Mouse (Mus musculus): ENCODE results near the gene Dph2.

Dph2 gene

DNA sequence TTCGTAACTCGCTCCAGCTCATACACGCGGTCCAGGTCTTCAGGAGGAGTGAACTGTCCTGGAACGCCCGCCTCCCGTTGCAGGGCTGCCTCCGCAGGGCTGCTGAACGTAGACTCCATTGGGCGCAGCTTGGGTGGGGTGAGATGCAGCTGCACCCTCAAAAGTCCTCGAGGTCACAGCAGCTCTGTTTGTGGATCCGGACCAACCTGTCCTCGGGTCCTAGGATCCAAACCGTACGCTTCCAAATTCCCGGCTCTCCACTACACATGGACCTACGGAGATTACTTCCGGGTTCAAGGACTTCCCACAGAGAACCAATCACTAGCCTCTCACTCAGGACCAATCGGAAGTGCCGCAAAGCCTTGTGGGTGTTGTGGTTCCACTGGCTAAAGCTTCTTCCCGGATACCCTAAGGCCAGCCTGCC lies at the start of gene Dph2:
Gene Dph2, minus strand, starts transcription at position 295 of the 424 bp plus-strand sequence.
- peak; percentile 69 for DNase-seq

DNA sequence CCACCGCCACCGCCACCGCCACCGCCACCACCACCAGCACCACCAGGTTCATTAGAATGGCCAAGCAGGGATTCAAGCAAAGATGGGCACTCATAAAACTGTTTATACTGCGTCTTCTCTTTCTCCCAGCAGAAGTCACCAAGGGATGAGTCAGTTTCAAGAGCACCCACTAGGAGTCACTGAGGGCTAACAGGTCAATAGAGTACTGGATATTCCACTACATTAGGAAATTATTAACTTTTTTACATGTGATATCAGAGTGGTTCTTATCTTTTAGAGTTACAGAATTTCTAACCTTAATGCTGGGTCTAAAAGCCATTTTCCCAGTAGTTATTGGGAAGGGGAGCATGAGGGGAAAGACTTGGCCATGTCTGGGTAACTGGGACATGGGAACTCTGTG lies 45.1 kb upstream of the Dph2 start:
- no peak for DNase-seq

DNA sequence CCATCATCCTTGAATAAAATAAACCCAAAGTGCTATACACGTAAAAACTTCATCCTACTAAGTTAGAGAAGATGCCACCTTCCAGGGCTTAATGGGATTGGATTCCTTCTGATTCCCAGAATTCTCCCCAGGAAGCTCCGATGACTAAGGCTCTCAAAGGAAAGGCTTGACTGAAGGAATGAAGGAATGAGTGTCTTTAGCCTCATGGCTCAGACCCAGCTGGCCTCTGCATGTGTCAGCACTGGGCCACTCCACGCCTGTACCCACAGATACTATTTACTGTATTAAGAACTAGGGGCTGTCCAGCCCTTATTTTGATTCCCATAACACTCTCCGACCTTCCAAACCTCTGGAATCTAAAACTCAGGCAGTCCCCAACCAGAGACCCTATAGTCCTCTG lies 42.2 kb upstream of the Dph2 start:
- DNase-seq, result no peak

DNA sequence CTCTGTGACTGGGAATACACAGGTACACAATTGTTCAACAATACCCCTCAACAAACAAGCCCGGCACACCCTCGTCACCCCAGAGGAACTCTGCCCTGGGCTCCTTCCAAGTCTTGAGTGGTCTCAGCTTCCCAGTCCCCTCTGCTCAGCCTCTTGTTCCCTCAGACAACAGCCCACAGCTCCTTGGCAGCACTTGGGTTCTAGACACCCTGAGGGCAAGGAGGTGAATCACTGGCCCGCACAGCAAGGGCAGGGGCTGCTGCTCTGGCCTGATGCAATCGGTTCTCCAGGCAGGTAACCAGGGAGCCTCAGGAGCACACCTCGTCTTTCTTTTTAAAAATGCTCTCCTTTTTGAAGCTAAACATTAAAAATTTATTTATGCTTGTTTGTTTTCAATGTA lies 41.4 kb upstream of the Dph2 start:
- DNase-seq, result no peak

DNA sequence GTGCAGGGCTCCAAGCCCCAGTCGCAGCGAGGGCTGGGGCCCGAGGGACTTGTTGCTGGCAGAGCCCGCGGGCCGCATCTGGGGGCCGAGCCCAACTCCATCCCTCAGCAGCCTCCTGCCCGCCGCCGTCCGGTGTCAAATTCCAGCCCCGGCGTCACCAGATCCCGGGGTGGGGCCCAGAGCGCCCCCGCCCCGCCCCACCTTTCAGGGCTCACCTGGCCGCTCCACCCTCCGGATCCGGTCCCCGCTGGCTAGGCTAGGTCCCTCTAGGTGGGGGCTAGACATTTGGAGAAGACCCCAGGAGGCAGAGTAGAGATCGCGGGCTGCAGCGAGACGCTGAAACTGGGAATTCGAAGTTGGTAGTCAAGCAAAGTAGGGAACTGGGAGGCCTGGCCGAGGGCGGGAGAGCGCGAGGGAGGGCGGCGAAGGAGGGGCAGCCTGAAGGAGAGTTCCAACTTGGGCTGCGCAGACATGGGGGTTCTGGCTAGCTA lies 37.6 kb upstream of the Dph2 start, which contains the start of gene Artn:
Gene Artn, minus strand, starts transcription at position 373 of the 491 bp plus-strand sequence.
- DNase-seq, result peak; percentile 18

DNA sequence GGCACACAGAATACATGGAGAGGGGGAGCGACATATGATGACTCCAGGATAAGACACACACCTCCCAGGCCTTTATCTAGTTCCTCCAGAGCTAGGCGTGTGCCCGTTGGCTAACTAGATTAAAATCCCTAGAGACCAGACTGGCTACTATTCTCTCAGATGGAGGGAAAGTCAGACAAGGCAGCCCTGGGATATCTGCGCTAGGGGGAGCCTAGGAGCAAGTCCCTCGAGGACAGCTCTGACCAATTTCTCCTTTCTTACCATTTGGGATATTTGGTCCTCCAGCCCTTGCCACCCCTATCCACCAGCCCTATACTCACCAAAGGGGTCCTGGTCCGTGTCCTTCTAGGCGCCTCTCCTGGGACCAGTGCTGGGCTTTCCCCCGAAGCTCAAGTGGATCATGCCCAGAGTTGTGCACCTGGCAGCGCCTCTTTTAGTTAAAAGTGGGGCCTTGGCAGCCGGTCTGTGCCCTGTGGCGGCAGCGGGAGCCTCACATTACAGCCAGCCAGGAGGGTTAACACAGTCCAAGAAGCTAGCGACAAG lies 36.9 kb upstream of the Dph2 start:
- peak; percentile 55 for DNase-seq

DNA sequence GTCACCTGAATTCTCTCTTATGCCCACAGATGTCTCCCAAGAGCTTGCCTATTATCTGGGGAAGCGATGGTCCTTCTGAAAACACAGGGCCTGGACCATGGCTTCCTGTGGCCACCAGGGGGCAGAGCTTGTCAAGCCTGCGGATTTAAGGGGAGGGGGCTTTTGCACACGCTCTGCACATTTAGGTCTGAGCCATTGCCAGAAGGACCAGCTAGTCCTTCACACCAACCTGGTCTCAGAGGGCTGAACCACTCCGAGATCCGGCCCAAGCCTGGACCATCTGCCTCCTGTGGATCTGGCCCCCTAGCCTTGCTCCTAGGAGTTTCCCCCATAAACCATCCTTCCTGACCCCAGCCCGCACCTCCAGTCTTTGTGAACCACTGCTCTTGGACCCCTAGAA lies 36.4 kb upstream of the Dph2 start:
- peak; percentile 78 for DNase-seq

DNA sequence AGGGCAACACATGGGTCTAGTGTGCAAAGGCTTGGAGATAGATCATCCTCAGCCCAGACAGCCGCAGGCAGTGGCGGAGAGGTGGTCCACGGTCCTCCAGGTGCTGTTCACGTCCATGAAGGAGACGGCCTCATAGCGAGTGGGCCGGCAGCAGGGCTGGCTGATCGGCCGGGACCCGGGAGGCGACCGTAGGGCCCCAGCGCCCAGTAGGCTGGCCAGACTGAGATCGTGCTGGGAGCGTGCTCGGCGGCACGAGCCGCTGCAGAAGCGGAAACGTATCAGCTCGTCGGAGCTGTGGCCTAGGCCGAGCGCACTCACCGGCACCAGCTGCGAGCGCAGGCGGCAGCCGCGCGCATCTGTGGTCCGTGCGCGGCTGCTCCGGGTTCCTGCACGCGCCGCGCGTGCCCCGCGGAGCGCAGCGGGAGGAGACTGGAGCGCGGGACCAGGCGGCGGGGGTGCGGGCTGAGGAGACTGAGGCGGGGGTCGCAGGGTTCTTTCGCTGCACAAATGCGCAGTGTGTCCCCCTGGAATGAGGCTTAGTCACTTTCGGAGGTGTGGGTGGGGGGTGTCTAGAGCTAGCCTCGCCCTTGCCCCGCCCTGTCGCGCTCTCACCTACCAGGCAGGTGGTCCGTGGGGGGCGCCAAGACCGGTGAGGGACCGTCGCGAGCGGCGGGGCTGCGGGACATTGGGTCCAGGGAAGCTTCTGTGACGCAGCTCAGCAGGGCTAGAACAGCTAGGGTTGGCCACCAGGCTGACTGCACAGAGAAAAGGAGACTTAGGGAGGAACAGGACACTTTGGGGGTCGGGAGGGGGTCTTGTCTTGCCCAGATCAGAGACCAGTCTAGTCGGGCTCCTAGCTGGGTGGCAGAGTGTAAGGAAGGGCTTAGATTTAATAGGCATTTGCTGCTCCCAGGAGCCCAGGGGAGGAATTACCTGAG lies 35.0 kb upstream of the Dph2 start:
- peak; percentile 67 for DNase-seq

DNA sequence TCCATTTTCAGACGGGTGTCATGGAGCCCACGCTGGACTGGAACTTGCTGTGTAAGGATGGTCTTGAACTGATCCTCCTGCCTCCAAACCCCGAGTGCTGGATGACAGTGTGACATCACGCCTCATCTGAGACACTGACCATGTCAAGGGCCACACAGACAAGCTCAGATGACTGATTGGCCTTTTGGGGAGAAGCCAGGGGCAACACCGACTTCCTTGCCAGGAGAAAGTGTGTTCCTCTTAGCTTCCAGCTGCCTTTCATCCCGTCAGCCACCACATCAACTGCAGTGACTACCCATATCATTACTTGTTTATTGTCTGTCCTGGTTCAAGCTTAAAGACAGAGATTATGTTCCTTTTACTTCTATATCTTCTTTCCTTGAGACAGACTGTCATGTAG lies 33.1 kb upstream of the Dph2 start:
- DNase-seq, result no peak

DNA sequence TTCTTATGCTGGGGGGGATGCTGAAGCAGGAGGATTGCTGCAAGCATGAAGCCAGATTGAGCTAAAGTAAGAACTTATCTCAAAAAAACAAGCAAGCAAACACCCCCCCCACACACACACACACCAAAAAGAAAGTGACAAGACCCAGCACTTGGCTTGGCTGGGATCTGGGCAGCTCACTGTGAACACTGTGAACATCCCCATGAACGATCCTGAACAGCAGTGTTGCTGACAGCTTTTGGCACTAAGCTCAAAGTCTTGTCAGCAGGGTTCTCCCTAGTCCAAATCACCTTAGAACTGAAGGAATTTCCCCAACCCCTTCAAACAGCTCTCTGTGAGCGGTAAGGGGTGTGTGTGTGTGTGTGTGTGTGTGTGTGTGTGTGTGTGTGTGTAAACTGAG lies 31.6 kb upstream of the Dph2 start:
- DNase-seq, result no peak

DNA sequence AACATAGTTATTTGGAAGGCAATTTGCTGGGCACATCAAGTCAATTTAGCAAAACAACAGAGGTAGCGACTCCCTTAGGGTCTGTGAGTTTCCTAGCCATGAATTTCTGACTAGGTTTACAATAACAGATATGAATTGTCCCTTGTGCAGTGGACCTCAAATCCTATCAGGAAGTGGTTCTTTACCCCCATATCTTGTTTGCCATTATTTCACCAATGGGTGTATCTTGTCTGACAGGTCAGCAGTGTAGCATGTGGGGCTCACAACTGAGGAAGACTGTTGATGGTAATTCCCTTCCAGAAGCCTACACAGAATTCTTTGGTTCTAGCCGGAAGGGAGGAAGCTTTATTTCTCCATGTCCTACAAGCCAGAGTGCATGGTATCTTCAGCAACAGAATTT lies 29.5 kb upstream of the Dph2 start:
- no peak for DNase-seq

DNA sequence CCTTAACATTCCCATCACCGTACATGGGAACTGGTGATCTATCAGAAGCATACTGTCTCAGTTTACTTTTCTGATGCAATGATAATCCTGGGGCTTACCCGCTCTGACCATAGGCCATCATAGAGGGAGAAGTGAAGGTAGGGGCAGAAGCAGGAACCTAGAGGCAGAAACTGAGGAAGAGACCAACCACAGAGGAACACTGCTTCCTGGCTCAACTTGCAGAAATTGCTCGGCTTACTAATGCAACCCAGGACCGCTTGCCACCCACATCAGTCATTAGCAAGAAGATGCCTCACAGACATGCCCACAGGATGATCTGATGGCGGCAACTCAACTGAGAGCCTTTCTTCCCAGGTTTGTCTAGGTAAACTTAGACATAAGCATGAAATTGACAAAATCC lies 26.9 kb upstream of the Dph2 start:
- DNase-seq, result no peak

DNA sequence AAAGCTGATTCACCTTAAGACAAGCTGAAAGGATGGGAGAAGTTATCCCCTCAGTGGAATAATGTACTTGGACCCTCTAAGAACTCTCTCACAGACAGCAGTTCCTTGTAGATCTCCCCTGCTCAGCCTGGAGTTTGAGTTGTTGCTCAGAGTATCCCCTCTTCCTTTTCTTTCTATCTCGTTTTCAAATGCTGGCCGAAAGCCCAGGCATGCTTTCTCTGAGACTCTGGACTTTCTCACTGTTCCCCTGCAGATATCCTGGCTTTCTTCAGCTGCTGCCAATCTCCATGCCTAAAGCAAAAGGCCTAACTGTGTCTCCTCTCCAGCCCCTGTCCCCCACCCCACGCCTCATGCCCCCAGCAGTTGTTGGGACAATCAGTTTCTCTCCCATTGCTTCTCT lies 26.4 kb upstream of the Dph2 start:
- no peak for DNase-seq

DNA sequence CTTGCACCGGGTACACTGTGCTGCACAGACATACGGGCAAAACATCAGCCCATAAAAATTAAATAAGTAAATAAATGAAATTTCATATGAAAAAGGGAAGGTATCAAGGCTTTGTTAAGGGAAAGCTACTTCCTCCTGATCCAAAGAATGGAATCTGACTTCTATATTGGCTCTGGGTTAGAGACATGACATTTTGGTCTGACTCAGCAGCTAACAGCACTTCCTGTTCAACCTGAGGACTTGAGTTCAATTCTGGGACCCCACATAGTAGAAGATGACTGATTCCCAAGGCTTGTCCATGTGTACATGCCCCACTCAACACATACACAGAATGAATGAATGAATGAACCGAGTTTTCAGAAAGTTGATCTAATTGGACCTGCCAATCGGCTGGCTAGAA lies 26.0 kb upstream of the Dph2 start:
- DNase-seq, result no peak

DNA sequence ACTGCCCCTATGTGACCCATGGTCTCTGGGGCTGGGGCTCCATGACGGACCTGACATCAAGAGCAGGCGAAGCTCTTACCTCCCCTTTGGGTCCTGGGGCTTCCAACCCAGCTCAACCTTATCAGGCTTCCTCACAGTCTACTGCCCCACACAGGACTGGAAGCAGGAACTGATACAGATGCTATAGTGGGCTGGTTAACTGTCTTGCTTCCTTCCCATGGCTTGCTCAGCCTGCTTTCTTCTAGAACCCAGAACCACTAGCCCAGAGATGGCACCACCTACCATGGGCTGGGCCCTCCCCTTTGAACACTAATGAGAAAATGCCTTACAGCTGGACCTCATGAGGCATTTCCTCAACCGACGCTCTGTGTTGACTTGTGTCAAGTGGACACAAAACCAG lies 25.6 kb upstream of the Dph2 start:
- no peak for DNase-seq

DNA sequence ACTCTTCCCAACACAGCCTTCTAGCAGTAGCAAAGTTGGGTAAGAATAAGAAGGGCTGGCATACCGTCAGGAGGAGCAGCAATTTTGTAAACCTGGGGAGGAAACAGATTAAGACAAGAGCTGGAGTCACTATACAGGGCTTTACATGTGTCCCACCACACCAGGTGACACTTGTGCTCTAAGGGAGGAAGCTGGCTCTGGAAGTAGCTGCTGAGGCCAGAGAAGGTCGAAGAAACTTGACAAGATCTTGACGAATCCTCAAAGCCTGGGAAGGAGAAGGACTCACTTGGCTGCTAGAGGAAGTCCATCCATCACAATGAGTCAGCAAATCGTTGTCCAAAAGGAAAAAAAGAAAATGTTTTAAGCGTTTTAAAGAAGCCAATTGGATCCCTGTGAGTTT lies 24.6 kb upstream of the Dph2 start:
- DNase-seq, result no peak

DNA sequence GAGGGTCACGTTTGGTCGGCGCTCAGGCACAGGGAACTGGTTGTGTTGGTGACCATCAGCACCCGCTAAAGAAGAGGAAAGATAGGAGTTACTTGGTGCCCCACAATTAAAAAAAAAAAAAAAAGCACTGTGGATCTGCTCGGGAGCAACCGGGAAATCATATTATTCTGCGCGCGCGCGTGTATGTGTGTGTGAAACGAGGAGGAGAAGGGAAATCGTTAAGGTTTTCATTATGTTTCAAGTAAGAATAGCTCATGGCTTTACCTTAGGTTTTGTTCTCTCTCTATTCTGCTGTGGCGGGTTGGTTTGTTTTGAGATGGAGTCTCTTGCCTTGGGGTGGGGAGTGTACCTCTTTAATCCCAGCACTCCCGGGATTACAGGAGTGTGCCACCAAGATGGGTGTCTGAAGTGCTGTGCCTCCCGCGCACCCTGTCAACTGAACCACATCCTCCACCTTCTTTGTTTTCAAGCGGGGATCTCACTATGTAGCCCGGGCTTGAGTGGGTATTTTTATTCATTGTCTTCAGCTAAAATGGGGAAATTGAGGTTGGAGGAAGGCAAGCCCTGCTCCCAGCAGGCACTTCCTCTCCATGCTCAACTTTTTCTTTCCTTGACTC lies 23.8 kb upstream of the Dph2 start:
- DNase-seq, result no peak

DNA sequence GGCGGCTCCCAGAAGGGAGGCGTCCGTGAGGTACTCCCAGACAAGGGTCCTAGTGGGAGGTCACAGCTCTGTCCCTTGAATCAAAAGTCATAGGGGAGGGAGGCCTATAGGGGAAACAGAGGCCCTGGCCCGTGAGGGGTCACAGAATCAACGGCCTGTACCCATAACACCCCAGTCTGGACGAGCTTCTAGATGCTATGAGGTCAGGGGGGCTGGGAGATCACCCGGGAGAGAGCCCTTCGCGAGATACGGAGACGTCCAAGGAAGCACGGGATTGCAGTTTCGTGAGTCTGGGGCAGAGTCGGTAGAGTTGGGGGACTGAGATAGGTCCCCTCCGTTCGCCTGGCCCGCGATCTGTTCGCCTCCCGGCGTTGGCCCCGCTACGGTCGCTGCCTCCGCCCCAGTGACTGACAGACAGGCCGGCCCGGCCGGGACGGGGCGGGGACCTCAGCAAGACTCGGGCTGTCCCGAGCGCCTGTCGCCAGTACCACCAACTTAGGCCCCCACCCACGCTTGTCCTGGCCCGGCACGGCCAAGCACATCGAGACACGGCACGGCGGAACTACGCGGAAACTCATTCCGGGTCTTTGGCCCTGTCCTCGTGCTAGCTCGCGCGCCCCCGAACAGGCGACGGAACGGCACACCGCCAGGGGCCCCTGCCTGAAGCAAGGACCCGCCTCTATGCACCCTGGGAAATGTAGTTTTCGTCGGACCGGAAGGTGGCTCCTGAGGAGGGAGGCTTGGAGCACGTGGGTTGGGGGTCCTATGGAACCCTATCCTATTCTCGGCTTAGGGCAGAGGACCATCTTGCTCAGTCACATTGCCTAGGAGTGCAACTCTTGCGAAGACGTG lies 23.0 kb upstream of the Dph2 start, which contains the start of gene Ipo13:
Gene Ipo13, minus strand, starts transcription at position 409 of the 852 bp plus-strand sequence.
- DNase-seq, result peak; percentile 88

DNA sequence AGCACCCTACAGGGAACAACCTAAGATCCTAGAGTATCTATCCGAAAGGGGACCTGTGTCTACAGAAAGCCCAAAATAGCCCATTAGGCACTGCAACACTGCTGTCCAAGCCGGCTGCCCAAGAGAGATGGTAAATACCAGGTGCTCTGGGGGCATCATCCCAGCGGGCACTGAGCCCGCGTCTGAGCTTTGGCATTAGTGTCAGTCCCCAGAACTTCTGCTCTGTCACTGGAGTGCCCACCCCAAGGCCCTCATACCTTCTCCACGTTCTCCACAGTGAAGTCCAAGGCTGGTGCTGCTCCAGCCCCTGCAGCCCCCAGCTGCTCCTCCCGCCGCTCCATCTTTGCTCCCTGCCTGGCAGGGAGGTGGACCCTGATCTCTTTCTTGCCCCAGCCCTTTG lies 22.2 kb upstream of the Dph2 start:
- no peak for DNase-seq

DNA sequence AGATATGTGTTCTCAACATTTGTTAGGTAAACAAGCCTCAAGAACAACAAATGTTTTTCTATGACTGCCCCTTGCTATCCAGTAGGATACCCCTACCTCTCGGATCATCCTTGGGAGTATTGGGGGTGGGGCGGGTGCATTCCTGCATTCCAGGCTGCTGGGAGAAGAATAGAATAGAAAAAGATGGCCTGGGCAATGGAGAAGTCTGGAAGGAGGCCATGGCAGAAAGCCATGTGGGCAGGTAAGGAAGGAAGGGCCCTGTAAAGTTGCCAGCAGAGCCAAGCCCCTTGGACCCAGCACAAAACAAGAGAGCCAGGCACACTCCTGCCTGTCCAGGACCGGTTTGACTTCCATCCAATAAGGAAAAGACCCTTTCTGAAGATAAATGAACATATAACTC lies 21.6 kb upstream of the Dph2 start:
- no peak for DNase-seq

DNA sequence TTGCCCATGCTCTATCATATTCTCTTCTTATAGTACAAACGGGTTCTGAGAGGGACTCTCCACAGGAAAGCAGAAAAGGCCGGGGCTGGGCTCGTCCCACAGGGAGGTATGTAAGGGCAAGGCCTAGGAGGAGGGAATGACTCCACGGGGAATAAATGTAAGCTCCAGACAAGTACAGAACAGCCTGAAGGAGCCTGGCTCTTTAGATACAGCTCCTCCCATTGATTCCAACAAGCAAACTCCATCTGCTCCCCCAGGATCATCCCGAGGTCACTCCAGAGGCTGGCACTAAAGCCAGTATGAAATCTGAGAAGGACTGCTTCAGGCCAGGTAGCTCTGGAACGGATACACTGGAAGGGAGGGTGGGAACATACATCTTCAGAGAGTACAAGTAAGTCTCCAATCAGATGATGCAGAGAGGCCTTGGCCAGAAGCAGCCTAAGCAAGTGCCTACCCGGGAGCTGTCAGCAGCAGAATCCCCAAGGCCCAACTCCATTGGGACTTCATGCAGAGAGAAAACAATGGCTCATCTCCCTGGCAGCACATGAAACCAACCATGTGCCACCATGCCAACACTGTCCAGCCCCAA lies 20.9 kb upstream of the Dph2 start:
- no peak for DNase-seq

DNA sequence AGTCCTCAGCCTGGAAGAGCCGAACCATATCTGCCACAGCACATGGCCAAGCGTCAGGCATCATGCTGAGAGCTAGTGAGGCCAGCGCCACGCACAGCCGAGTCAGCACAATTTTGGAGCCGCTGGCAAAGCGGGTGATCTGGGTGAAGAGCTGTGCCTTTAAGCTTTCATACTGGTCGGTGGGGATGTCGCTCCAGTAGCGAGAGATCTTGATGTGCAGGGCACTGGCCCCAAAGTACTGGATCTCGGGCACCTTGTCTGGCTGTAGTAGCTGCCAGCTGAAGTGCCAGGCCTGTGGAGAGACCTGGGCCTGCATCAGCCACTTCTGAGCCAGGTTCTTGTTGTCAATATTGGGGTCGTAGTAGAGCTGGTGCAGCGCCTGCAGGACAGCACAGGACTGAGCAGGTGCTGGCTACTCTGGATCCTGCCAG lies 20.3 kb upstream of the Dph2 start:
- no peak for DNase-seq

Measured in right cerebral cortex, postnatal 4 days (tissue).